Mouse (Mus musculus): Measurements from ENCODE around the gene Ptdss2. TPM values are rescaled to one million over a fixed set of nuclear protein-coding genes. Genes with fewer than 3 reads are reported as not detected.
A peak's percentile ranks its signal among the peaks of the same experiment; 100 is the strongest.

The Ptdss2 gene
- total and polyA plus RNA-seq, 3 experiments = 16.9 to 44.9 TPM; not detected in 1

DNA sequence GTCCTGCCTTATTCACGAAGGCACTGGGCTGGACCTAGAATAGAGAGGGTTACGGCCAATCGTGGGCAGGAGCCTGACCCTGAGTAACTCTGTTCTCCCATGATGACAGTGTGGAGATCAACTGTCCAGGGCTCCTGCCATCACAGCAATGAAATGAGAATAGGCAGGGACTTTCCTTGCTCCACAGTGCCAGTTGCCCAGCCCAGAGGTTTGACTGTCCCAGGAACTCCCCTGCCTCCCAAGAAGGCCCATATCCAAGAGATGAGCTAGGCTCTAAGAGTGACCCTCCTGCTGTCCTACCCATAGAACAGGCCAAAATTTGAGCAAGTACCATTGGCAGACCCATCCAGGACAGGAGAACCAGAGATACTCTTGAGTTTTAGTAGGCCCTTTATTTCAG, 66.6 kb downstream of the Ptdss2 start:
- peaks cover 0 to 4% of the 10 kb centered on the region in 2 experiments; a peak in 1 of 4 replicates for H3K4me1 ChIP-seq (ENCODE audit: control insufficient read depth in 1 of 2, insufficient read depth in 2 of 2, low read length in 2 of 2)
- H3K9ac ChIP-seq (ENCODE audit: control insufficient read depth, low read depth, low read length, poor library complexity, severe bottlenecking) = no peak overlapping the region
- DNase-seq (ENCODE audit: low read depth, low spot score) = no peak
- no peak overlapping the region for H3K4me3 ChIP-seq (ENCODE audit: control insufficient read depth in 1 of 2, insufficient read depth in 1 of 2, low read depth in 2 of 2, low read length in 2 of 2)
- H3K79me2 ChIP-seq (ENCODE audit: control insufficient read depth, insufficient read depth, low read length, poor library complexity) = peaks cover 12% of the 10 kb centered on the region
- no peaks in the 10 kb centered on the region for H3K9me3 ChIP-seq (replicated peaks; ENCODE audit: insufficient read depth, low read length)
- TF ChIP-seq POLR2AphosphoS2 (IDR thresholded peaks at IDR 0.05; ENCODE audit: low read length) (0 out of 2 replicates have a peak, but pooled peaks have one; percentile 26), JUND (IDR thresholded peaks at IDR 0.05; ENCODE audit: low read depth, low read length) (no peak)
- peaks cover 2% of the 10 kb centered on the region in 2 experiments; a peak in 3 of 4 replicates for H3K36me3 ChIP-seq (ENCODE audit: control insufficient read depth in 1 of 2, insufficient read depth in 2 of 2, low read length in 2 of 2)
- H3K27ac ChIP-seq (ENCODE audit: control insufficient read depth, low read depth, low read length) = no peak overlapping the region
- no peaks in the 10 kb centered on the region for H3K27me3 ChIP-seq (ENCODE audit: control insufficient read depth in 1 of 2, insufficient read depth in 2 of 2, low read length in 2 of 2)

DNA sequence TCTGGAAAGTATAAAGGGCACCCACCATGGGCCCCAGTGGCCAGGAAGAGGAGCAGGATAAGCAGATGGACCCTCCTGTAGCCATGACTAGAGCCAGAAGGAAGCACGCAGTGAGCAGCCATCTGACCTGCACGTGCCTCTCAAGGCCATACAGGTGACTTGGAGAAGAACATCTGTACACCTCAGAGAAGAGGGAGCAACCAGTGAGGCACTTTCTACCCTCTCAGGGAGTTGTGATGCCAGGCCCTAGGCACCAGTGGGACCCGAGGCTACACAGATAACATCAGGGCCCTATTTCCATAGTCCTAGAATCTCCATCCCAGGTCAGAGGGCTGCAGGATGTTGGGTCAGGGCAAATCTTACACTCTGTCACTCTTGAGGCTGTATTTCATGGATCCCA, 68.0 kb downstream of the Ptdss2 start:
- Histone ChIP-seq H3K27me3 (ENCODE audit: control insufficient read depth in 1 of 2, insufficient read depth in 2 of 2, low read length in 2 of 2) (no peaks in the 10 kb centered on the region), H3K4me1 (ENCODE audit: control insufficient read depth in 1 of 2, insufficient read depth in 2 of 2, low read length in 2 of 2) (peaks cover 0 to 7% of the 10 kb centered on the region in 2 experiments; a peak in 2 of 4 replicates), H3K79me2 (ENCODE audit: control insufficient read depth, insufficient read depth, low read length, poor library complexity) (peaks cover 12% of the 10 kb centered on the region), H3K27ac (ENCODE audit: control insufficient read depth, low read depth, low read length) (no peak overlapping the region), H3K9ac (ENCODE audit: control insufficient read depth, low read depth, low read length, poor library complexity, severe bottlenecking) (no peak overlapping the region), H3K9me3 (replicated peaks; ENCODE audit: insufficient read depth, low read length) (no peaks in the 10 kb centered on the region), H3K4me3 (ENCODE audit: control insufficient read depth in 1 of 2, insufficient read depth in 1 of 2, low read depth in 2 of 2, low read length in 2 of 2) (no peak overlapping the region), H3K36me3 (ENCODE audit: control insufficient read depth in 1 of 2, insufficient read depth in 2 of 2, low read length in 2 of 2) (peaks cover 2 to 4% of the 10 kb centered on the region in 2 experiments; a peak in 3 of 4 replicates)
- TF ChIP-seq ZC3H11A (IDR thresholded peaks at IDR 0.05; ENCODE audit: low read depth, low read length) (no peak), ETS1 (IDR thresholded peaks at IDR 0.05; ENCODE audit: low read depth, low read length) (no peak), USF2 (IDR thresholded peaks at IDR 0.05; ENCODE audit: borderline replicate concordance in 1 of 2, insufficient read depth in 1 of 2, low read depth in 1 of 2, low read length in 2 of 2) (no peak), UBTF (IDR thresholded peaks at IDR 0.05; ENCODE audit: borderline replicate concordance, insufficient read depth, low read depth, low read length) (no peak), MAX (IDR thresholded peaks at IDR 0.05; ENCODE audit: low read length) (no peak), CHD2 (IDR thresholded peaks at IDR 0.05; ENCODE audit: low read length) (no peak), TCF12 (IDR thresholded peaks at IDR 0.05; ENCODE audit: low read depth, low read length) (no peak), ELF1 (IDR thresholded peaks at IDR 0.05; ENCODE audit: low read depth, low read length) (no peak), CTCF (IDR thresholded peaks at IDR 0.05 in 2 of 3, conservative IDR thresholded peaks at IDR 0.05 in 1 of 3; ENCODE audit: control insufficient read depth in 1 of 3, insufficient read depth in 1 of 3, low read depth in 2 of 3, low read length in 3 of 3, poor library complexity in 1 of 3, severe bottlenecking in 1 of 3) (no peak), E2F4 (IDR thresholded peaks at IDR 0.05; ENCODE audit: borderline replicate concordance, low read depth, low read length) (no peak), GATA1 (IDR thresholded peaks at IDR 0.05; ENCODE audit: low read depth, low read length) (no peak), HCFC1 (IDR thresholded peaks at IDR 0.05; ENCODE audit: low read depth, low read length) (no peak), POLR2AphosphoS2 (IDR thresholded peaks at IDR 0.05; ENCODE audit: low read length) (no peak), MYB (IDR thresholded peaks at IDR 0.05; ENCODE audit: low read depth, low read length) (no peak)
- DNase-seq (ENCODE audit: low read depth, low spot score) = no peak

All from MEL (cell line).